Mouse (Mus musculus) right cerebral cortex, postnatal 25 days (tissue): ENCODE results near the gene Taar4.

Source experiments
- DNase-seq: peaks from one replicate; pipeline ENCODE4 v3.0.0; 2022

The Taar4 gene

DNA sequence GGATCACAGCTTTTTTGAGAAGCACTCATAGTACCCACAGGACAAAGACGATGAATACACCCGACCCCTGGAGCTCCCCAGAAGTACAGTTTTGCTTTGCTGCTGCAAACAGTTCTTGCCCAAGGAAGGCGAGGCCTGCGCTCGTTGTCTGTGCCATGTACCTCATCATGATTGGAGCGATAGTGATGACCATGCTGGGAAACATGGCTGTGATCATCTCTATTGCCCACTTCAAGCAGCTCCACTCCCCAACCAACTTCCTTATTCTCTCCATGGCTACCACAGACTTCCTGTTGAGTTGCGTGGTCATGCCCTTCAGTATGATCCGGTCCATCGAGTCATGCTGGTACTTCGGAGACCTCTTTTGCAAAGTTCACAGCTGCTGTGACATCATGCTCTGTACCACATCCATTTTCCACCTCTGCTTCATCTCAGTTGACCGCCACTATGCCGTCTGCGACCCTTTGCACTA, at the start of gene Taar4:
Gene Taar4 (plus strand): TSS at position 51 of the 472 bp plus-strand sequence.
- DNase-seq, result no peak

DNA sequence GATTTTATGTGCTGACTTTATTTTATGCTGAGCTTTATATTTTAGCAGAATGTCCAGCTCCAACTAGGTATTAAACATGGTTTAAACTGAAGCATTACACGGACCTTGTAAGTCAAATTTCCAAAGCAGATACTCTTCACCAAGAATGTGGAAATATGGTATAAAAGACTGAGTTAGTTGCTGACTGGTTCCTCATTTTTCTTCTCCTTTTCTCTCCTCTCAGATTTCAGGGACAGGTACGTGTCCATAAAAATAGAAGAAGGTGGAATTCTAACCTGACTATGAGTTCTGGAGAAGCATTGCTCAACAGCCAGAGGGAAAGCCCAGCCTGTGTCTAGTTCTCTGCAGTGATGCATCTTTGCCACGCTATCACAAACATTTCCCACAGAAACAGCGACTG, 40.2 kb upstream of the Taar4 start, which contains the start of gene Taar1:
Gene Taar1 (plus strand): TSS at position 301 of the 400 bp plus-strand sequence.
- no peak for DNase-seq

DNA sequence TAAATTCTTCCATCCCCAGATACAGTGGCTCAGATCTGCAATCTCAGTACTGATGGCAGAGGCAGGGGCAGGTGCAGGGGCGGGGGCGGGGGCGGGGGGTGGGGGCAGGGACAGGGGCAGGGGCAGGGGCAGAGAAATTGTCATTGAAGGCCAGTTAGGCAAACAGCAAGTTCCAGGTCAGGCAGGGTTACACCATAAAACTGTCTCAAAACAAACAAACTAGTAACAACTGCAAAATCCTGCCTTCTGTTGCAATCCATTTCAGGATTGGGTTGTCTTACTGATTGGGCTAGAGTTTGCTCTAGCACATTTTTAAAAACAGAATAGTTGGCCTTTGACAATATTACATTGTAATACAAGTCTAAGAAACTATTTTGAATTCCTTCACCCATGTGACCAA, 37.8 kb upstream of the Taar4 start:
- DNase-seq, result no peak

DNA sequence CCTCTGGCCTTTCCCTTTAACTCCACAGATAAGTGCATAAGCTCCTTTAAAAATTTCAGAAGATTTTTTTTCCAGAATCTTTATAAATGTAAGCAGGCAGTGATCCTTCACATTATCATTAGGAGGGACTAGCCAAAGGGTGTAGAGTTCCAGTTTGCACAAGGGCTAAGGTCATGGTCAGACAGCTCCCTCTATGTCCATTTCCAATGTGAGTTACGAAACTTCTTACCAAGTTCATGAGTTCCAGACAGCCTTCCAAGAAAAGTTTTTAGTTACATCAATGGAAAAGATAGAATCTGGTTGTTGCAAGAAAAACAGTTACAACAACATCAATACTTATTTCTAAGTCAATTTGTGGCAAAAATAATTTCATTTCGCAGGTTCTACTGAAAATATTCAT, 36.4 kb upstream of the Taar4 start:
- DNase-seq, result no peak

- DNase-seq, result no peak
Observed at GRCm38 (mm10) chr10:23937613-23938012, 22.7 kb upstream of the Taar4 start.

DNA sequence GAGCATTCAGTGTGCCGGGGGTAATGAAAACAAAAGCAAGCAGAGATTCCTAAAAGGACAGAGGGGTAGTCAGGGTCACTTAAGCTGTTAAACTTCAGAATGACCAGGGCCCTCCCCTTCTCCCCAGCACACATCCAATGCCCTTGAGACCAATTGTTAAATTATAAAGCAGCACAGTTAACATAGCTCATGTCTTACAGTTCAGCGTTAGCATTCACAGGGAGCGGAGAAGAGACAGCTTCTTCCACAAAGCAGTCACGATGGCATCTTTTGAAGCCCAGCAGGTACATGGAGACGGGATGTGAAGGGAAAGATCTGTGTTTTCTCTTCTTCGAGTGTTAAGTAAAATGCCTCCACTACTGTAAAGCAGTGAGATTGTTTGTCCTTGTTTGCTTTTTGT, 22.0 kb upstream of the Taar4 start, which contains the start of gene Taar2:
Gene Taar2 (plus strand): TSS at position 261 of the 400 bp plus-strand sequence.
- DNase-seq, result no peak

- no peak for DNase-seq
Observed at GRCm38 (mm10) chr10:23942465-23942864, 17.8 kb upstream of the Taar4 start.

GRCm38 (mm10) chr10:23948026-23948425, 12.3 kb upstream of the Taar4 start:
- no peak for DNase-seq

- DNase-seq, result no peak
Observed at GRCm38 (mm10) chr10:23949508-23950005, 10.7 kb upstream of the Taar4 start, which contains the start of gene Taar3. Gene Taar3, plus strand, starts transcription at chr10:23949558.

DNA sequence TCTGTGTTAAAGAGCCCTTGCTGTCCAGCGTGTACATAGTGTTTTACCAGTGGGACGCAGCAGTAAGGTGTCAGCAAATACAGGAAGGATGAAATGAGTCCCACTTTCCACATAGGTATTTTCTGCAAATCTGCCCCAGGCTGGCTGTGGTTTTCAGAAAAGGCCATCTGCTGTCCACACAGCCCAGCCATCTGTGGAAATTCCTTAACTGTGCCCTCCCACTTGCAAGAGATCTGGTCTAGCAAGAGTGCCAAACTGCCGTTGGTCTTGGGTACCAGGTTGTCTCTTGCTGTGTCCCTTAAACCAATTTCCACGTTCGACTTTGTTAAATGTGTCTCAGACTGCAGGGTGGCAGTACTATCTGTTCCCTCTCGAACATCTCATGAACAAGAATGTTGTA, 8.6 kb upstream of the Taar4 start:
- no peak for DNase-seq

DNA sequence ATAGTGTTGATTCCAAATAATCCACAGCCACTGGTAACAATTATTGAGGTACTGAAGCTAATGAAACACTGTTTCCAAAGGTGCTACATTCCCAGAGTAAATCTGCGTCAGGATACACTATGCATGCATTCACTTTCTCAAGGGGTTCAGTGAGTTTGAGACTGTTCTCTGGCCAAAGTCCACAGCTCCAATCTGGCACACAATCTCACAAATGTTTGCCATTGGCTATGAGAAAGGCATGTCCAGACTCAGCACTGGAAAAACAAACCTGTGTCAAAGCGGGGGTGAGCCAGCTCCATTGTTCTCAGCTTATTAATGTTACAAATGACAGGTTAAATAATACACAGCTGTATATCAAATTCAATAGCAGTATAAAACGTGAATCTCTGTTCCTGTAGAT, 1.2 kb upstream of the Taar4 start:
- no peak for DNase-seq

DNA sequence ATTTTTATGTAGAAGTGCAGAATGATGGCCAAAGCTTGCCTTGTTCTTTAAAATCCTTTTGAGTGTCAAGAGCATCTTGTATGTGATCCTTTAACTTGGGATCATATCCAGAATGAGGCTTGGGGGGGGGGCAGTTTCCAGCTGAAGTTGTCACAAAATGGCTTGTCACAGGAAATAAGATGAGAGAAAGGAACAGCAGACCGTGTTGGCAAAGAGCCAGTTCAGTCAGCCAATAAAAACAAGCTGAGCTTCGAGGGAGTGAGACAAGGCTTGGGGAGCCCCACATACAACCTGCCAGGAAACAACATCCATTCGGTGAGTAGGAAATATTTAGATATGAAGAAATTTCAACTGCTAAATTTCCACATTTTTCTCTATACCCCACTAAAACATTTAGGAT, 3.1 kb downstream of the Taar4 start:
- DNase-seq, result no peak

- DNase-seq, result no peak
Observed at GRCm38 (mm10) chr10:23964921-23965610, 4.8 kb downstream of the Taar4 start.

DNA sequence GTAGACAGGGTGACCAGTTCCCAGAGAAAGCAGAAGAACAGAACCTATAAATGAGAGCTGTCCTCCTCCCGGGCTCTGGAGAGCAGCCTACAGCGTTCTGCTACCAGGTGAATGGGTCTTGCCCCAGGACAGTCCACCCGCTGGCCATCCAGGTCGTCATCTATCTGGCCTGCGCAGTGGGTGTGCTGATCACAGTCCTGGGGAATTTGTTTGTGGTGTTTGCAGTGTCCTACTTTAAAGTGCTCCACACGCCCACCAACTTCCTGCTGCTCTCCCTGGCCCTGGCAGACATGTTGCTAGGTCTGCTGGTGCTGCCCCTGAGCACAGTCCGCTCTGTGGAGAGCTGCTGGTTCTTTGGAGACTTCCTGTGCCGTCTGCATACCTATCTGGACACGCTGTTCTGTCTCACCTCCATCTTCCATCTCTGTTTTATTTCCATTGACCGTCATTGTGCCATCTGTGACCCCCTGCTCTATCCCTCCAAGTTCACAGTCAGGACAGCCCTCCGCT, 10.4 kb downstream of the Taar4 start, which contains the start of gene Taar5:
Gene Taar5 (plus strand): TSS at position 51 of the 510 bp plus-strand sequence.
- no peak for DNase-seq

- no peak for DNase-seq
Observed at GRCm38 (mm10) chr10:23971256-23971655, 11.0 kb downstream of the Taar4 start.

DNA sequence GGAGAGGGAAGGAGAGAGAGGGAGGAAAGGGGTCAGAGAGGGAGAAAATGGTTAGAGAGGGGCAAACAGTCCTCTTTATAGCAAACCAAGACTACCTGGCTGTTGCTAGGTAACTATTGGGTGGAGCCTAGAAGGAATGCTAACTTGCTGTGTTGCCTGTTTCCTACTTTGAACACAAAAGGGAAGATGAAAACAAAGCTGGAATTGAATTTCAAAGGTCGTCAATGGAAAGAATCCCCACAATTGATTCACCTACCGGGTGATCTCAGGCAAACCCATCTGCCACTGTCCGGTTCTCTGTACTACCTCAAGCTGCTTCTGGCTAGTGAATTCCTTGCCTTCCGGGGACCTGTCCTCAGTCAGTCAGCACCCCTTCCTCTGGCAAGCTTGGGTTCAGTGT, 17.7 kb downstream of the Taar4 start:
- DNase-seq, result no peak

DNA sequence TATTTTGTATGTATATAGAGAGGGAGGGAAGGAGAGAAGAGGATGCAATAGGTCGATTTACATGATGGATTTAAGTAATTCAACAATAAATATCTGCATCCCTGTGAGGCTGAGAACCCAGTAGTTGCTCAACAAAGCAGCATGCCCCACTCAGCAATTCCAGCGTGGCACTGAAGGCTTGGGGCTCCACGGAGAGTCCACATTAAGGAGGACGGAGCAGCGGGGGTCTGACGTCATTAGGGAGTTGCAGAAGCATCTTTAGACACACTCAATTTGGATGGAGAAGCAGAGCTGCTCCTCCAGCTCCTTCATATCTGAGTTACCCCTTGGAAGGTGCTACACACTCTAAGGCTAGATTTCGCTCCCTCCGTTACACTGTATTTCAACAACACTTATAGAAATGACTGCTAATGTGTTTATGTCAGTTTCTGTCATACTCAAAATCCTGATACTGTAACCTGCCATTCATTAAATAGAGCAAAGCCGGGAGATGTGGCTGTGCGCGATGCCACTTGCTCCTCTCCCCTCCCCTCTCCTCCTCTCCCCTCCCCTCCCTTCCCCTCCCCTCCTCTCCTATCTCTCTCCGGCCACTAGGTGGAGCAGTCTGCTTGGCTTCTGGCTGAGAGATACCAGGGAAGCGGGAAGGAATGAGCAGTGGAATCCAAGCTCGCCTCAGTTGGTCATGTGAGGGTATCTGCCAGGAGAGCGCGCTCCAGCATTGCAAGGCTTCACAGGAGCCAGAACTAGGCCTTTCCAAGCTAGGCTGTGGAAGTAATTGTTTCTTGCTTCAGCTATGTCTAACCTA, 18.8 kb downstream of the Taar4 start:
- peak; percentile 67 for DNase-seq

DNA sequence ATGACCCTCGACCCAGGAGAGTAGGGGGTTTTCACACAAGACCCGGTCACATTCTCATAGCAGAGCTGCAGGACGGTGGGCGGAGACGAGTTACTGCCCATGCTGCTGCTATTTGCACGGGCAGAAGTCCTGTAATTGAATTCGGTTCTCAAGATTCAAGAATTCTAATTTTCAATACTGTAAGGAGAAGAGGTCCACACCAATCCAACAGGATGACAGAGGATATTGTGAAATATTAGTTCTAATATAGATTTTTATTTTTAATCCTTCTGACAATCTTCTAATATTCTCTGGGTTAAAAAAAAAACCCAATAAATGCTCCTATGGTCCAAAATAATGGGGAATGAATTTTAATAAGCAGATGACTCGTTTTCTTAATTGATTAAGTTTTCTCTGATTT, 25.3 kb downstream of the Taar4 start, which contains the start of gene Taar6:
Gene Taar6 (minus strand): TSS at position 101 of the 400 bp plus-strand sequence.
- DNase-seq, result no peak

DNA sequence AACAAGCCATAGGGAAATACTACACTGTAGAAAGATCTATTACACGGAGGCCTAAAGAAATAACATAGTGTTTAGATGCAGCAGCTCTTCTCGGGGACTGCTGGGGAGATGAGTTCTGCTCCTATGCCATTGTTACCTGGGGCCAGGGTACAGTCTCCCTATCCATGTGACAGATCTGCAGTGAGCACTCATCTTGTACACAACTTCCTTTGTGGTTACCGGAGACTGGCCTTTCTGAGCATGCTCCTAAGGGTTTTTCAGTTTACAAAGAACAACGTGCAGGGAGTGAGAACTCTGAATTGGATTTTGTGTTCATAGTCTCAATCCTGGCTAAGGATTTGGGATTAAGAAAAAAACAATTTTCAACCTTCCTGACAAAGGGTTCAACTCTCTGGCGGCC, 26.1 kb downstream of the Taar4 start:
- no peak for DNase-seq

DNA sequence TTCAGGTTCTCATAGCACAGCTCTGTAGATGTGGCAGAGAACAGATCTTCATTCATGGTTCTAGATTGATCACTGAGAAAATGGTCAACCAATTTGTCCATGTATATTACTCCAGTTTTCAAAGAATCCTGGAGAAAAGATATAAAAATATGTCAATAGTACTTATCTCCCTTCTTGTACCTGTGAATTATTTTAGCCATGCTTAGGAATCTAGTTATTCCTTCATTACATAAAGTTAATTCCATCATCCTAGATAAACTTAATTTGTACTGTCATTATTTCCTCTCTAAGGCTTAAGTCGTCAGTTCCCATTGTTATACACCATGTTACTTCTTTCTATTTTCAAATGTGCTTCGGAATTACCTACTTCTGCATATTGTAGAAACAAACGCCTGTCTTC, 33.1 kb downstream of the Taar4 start, which contains the start of gene Taar7a:
Gene Taar7a (minus strand): TSS at position 101 of the 400 bp plus-strand sequence.
- no peak for DNase-seq

- no peak for DNase-seq
Observed at GRCm38 (mm10) chr10:23999639-24000038, 39.3 kb downstream of the Taar4 start, which contains the start of gene Taar7b. Gene Taar7b, plus strand, starts transcription at chr10:23999939.

DNA sequence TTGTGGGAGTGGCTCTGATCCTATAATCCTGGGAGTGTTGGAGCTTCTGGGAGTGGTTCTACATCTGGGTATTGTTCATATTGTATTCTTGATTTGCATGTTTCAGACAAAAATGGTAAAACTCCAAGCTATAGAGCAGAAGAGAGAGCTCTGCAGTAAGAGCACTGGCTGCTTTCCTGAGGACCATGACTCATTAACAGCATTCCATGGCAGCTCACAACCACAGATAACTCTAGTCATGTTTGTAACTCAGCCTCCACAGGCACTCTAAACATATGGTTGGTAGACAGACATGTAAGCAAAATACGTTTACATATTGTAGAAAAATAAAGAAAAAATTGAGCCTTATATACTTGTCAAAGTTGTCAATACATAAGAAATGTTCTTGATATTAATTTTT, 46.1 kb downstream of the Taar4 start:
- DNase-seq, result no peak

DNA sequence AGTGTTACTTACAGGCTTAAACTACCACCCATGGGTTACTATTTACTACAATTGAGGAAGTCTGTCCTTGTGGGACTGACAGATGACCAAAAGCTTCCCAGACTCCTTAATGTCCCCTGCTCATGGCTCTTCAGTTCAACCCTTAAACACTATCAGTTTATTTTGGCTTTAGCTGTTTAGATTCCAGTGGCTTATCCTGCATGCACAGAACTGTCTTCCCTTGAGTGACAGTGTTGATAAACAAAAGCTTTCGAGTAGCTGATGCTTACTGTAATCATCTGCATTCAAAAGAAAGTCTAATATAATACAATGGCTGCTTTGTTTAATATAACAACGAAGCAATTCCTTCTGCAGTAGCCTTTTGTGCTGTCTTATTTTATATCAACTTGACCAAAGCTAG, 46.7 kb downstream of the Taar4 start:
- no peak for DNase-seq
